Mouse (Mus musculus): ENCODE results near the gene Ptges2. TPM values are rescaled to one million over a fixed set of nuclear protein-coding genes. Genes with fewer than 3 reads are reported as not detected.
A peak's percentile ranks its signal among the peaks of the same experiment; 100 is the strongest.

Ptges2 gene
- polyA plus RNA-seq, 1 experiment = 87.7 TPM

DNA sequence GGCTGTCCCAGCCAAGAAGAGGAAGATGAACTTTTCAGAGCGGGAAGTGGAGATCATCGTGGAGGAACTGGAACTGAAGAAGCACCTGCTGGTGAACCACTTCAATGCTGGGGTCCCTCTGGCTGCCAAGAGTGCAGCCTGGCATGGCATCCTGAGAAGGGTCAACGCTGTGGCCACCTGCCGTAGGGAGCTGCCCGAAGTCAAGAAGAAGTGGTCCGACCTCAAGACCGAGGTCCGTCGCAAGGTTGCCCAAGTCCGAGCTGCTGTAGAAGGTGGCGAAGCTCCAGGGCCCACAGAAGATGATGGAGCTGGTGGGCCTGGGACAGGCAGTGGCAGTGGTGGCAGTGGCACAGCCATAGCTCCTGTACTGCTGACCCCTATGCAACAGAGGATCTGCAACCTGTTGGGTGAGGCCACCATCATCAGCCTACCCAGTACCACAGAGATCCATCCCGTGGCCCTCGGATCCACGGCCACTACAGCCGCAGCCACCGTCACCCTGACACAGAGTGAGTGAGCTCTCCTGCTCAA is 56.8 kb downstream of the Ptges2 start:
- peak overlapping the region; percentile 87 for H3K27ac ChIP-seq (replicated peaks; ENCODE audit: low read depth, low read length)
- H3K4me1 ChIP-seq (ENCODE audit: control insufficient read depth, insufficient read depth, insufficient read length, low read length) = peaks cover 25% of the 10 kb centered on the region
- H3K4me3 ChIP-seq (ENCODE audit: insufficient read depth, low read depth, low read length) = peak overlapping the region; percentile 48

DNA sequence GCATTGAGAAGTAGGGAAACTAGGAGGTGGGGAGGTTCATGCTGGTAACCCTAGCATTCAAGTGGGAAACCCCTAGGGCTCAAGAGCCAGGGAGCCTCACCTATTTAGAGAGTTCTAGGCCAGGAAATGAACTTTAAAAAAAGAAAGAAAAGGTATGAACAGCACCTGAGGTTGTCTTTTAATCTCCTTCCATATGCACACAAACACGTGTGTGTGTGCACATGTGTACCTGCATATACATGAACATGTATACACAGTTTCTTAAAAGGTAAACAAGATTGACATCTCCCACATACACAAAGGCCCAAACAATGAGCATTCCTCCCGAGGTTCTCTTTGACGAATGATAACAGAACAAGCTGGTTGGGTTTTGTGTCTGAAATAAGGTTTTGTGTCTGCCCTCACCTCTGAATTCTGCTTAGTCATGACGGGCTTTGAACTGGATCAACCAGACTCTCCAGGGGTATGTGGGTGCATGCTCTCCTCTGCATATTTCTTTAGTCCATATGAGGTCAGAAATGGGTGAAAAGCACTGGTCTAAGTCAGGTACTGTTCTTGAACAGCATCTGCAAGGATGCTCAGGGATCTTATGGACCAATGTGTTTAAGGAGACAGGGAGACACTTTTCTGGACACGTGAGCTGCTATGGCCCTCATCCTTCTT is 58.1 kb downstream of the Ptges2 start:
- no peak overlapping the region for H3K27ac ChIP-seq (replicated peaks; ENCODE audit: low read depth, low read length)

DNA sequence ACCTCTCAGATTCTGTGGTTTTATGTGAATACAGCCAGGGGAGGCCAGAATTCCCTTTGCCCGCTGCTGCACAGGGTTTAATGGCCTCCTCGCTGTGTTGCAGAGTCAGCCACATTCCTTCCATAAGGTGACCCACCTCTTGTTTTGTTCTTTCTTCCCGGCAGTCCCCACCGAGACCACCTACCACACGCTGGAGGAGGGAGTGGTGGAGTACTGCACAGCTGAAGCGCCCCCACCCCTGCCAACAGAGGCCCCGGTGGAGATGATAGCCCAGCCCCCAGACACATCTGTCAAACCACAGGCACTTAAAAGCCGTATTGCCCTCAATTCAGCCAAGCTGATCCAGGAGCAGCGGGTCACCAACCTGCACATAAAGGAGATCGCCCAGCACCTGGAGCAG is 58.9 kb downstream of the Ptges2 start:
- peaks cover 21% of the 10 kb centered on the region for H3K4me1 ChIP-seq (ENCODE audit: control insufficient read depth, insufficient read depth, insufficient read length, low read length)
- no peak overlapping the region for H3K27ac ChIP-seq (replicated peaks; ENCODE audit: low read depth, low read length)
- H3K4me3 ChIP-seq (ENCODE audit: insufficient read depth, low read depth, low read length) = no peak overlapping the region

More for the DNA sequence above, 58.1 kb downstream of the Ptges2 start:
- Histone ChIP-seq H3K4me1 (ENCODE audit: control insufficient read depth, insufficient read depth, insufficient read length, low read length) (peaks cover 21% of the 10 kb centered on the region), H3K4me3 (ENCODE audit: insufficient read depth, low read depth, low read length) (no peak overlapping the region)

DNA sequence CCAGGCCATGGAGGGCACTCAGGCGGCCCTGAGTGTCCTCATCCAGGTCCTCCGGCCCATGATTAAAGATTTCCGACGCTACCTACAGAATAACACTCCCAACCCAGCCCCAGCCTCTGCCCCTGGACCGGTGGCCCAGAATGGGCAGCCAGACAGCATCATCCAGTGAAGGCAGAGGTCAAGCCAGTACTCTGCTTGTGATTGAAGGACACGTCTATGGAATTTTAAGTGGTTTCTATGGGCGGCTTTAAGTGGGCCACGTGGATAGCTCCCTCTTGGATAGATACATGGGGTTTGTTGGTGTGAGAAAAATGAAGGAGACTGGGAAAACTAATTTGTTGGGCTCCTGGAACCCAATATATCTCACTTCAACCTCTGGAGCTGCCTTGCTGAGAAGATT is 59.4 kb downstream of the Ptges2 start:
- Histone ChIP-seq H3K27ac (replicated peaks; ENCODE audit: low read depth, low read length) (no peak overlapping the region), H3K4me3 (ENCODE audit: insufficient read depth, low read depth, low read length) (no peak overlapping the region), H3K4me1 (ENCODE audit: control insufficient read depth, insufficient read depth, insufficient read length, low read length) (peaks cover 21% of the 10 kb centered on the region)

Other genes starting within 250 kb of the Ptges2 start
- gene Prrc2b, start 244.8 kb upstream of the Ptges2 start, polyA plus RNA-seq (2012; ENCODE audit: insufficient read depth, insufficient read length, missing spikeins) = 14.6 and 15.1 TPM in 2 replicates
- 23.7 and 25.1 TPM in 2 replicates for gene Pomt1, start 159.3 kb upstream of the Ptges2 start, polyA plus RNA-seq (2012; ENCODE audit: insufficient read depth, insufficient read length, missing spikeins)
- 292 and 332 TPM in 2 replicates for gene Uck1, start 135.7 kb upstream of the Ptges2 start, polyA plus RNA-seq (2012; ENCODE audit: insufficient read depth, insufficient read length, missing spikeins)
- gene Golga2, start 108.5 kb upstream of the Ptges2 start, polyA plus RNA-seq (2012; ENCODE audit: insufficient read depth, insufficient read length, missing spikeins) = 51.9 and 57.6 TPM in 2 replicates
- gene Swi5, start 107.8 kb upstream of the Ptges2 start, polyA plus RNA-seq (2012; ENCODE audit: insufficient read depth, insufficient read length, missing spikeins) = 679 and 786 TPM in 2 replicates
- gene Ciz1, start 43.6 kb upstream of the Ptges2 start, polyA plus RNA-seq (2012; ENCODE audit: insufficient read depth, insufficient read length, missing spikeins) = 18.7 and 22.4 TPM in 2 replicates
- gene Dnm1, start 42.6 kb upstream of the Ptges2 start, polyA plus RNA-seq (2012; ENCODE audit: insufficient read depth, insufficient read length, missing spikeins) = 2.6 and 7.4 TPM in 2 replicates
- gene 1110008P14Rik, start 14.0 kb upstream of the Ptges2 start, polyA plus RNA-seq (2012; ENCODE audit: insufficient read depth, insufficient read length, missing spikeins) = 296 and 402 TPM in 2 replicates
- 2.7 TPM in 1 of 2 replicates, not detected in the other for gene Lcn2, start 7.6 kb upstream of the Ptges2 start, polyA plus RNA-seq (2012; ENCODE audit: insufficient read depth, insufficient read length, missing spikeins)
- gene Naif1, start 54.6 kb downstream of the Ptges2 start, polyA plus RNA-seq (2012; ENCODE audit: insufficient read depth, insufficient read length, missing spikeins) = 1.8 and 2.1 TPM in 2 replicates
- gene Slc25a25, start 55.5 kb downstream of the Ptges2 start, polyA plus RNA-seq (2012; ENCODE audit: insufficient read depth, insufficient read length, missing spikeins) = 9.2 and 11.0 TPM in 2 replicates
- gene Fam102a, start 139.4 kb downstream of the Ptges2 start, polyA plus RNA-seq (2012; ENCODE audit: insufficient read depth, insufficient read length, missing spikeins) = 6.3 and 15.4 TPM in 2 replicates
- 31.2 and 37.5 TPM in 2 replicates for gene Dpm2, start 175.0 kb downstream of the Ptges2 start, polyA plus RNA-seq (2012; ENCODE audit: insufficient read depth, insufficient read length, missing spikeins)
- not detected in 2 replicates for gene Pip5kl1, start 178.9 kb downstream of the Ptges2 start, polyA plus RNA-seq (2012; ENCODE audit: insufficient read depth, insufficient read length, missing spikeins)
- not detected in 2 replicates for gene 9430097D07Rik, start 179.8 kb downstream of the Ptges2 start, polyA plus RNA-seq (2012; ENCODE audit: insufficient read depth, insufficient read length, missing spikeins)
- 2.4 and 3.0 TPM in 2 replicates for gene St6galnac4, start 191.2 kb downstream of the Ptges2 start, polyA plus RNA-seq (2012; ENCODE audit: insufficient read depth, insufficient read length, missing spikeins)
- 79.5 and 87.3 TPM in 2 replicates for gene St6galnac6, start 203.8 kb downstream of the Ptges2 start, polyA plus RNA-seq (2012; ENCODE audit: insufficient read depth, insufficient read length, missing spikeins)
- 87.5 and 109 TPM in 2 replicates for gene Ak1, start 225.9 kb downstream of the Ptges2 start, polyA plus RNA-seq (2012; ENCODE audit: insufficient read depth, insufficient read length, missing spikeins)